Mouse (Mus musculus): ENCODE measurements at regions not wholly inside any gene's neighbourhood (a gene's known extent, or its start where the extent isn't known, plus 50 kb on each side); places are given as distances from the start of the nearest gene placed in this dataset.
A peak's percentile ranks its signal among the peaks of the same experiment; 100 is the strongest.

GRCm38 (mm10) chr1:189993706-189994105 is 71.5 kb upstream of the Smyd2 start:
- no peak for DNase-seq
- intact Hi-C loops (cut with DNase I), result no loop called here

- DNase-seq, result no peak
- intact Hi-C loops (cut with DNase I), result no loop called here
Observed at GRCm38 (mm10) chr1:189993221-189993620, 71.1 kb upstream of the Smyd2 start.

- no peak for DNase-seq
- intact Hi-C loops (cut with DNase I), result no loop called here
Observed at GRCm38 (mm10) chr1:189991089-189991488, 68.9 kb upstream of the Smyd2 start.

DNA sequence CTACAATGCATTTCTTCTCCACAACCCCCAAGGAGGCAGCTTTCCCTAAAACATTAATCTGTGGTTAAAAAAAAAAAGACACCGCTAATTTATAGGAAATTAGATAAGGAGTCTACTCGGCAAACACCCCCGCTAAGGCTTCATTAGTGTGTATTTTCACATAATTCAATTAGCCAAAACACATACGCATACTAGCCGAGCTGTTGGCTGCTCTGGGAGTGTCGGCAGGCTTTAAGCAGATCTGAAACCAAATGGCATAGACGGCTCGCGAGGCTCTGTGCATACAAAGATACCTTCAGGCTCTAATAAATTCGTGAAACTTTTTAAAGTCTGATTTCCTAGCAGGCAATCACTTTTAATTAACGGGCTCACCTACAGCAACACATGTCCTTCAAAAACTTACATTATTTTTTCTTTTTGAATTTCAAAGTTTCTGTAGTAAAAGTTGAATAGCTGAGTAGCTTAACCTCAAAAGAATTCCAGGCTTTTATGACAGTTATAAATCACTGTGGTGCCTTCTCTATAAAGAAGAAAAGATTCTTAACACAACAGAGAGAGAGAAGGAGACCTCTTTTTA is 68.0 kb upstream of the Smyd2 start:
- intact Hi-C loops (cut with DNase I), result no loop called here
- no peak for DNase-seq

GRCm38 (mm10) chr1:189989376-189989775 is 67.2 kb upstream of the Smyd2 start:
- DNase-seq, result peak in 1 of 2 experiments; percentile 5
- intact Hi-C loops (cut with DNase I), result no loop called here

- no peak for DNase-seq
- intact Hi-C loops (cut with DNase I), result no loop called here
Observed at GRCm38 (mm10) chr1:189988864-189989263, 66.7 kb upstream of the Smyd2 start.

DNA sequence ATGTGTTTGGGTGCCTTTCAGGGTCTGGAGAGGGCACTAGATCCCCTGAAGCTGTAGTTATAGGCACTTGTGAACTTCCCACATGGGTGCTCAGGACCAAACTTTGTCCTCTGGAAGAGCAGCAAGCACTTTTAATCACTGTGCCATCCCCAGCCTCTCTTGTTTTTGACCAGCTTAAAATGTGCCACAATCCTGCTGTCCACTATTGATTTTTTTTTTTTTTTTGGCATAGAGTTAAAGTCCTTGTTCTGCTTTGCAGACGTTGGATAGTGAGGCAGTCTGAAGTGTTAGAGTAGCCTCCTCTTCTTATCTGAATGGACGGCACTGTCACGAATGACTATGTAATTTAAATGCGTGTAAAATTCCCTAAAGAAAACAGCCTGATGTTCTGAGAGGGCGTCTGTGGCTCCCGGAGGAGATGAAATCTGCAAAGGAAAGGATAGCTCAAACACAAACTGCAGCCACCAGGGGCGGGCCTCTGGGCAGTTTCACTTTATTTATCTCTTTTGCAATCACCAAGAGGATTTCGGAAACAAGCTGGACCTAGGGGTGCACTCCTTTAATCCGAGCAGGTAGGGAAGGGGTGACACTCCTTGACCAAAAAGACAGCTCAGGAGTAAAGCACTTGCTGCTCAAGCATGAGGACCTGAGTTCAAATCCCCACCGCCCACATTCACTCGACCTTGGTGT is 63.5 kb upstream of the Smyd2 start:
- DNase-seq, result no peak
- intact Hi-C loops (cut with DNase I), result no loop called here

DNA sequence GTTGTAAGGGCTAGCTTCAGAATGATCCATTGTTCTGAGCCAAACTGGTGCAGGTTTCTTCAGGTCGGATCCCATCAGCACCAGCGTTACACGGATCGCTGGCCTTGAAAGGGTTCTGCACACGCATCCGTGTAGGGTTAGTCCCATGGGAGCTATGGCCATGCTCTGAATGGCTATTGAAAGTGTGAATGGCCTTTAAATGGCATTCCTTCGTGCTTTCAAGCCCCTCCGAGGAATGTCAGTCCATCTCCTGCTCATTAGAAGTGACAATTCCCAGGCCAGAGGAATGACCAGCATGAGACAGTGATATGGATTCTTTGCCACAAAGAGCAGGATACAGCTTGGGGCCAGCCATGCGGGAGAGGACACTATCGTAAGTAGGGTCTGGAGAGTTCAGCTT is 56.1 kb upstream of the Smyd2 start:
- intact Hi-C loops (cut with DNase I), result no loop called here

GRCm38 (mm10) chr1:189975660-189976059 is 53.5 kb upstream of the Smyd2 start:
- no peak for DNase-seq
- intact Hi-C loops (cut with DNase I), result no loop called here

More for the DNA sequence above, 56.1 kb upstream of the Smyd2 start:
- DNase-seq, result no peak

GRCm38 (mm10) chr1:189972790-189973406 is 50.7 kb upstream of the Smyd2 start:
- peak; percentile 80 to 92 for DNase-seq
- intact Hi-C loops (cut with DNase I), result loop anchor here (1.0 to 5.0 kb wide), 4 partner anchors 44 to 296 kb away; no protein-coding TSS in a partner anchor
